8 mouse cellular contexts compared by ENCODE assay signal in genomic region chr2:28582647-28583353, GRCm38 (mm10). TPM values are rescaled to one million over a fixed set of nuclear protein-coding genes. Genes with fewer than 3 reads are reported as not detected.
DNase-seq lines count a peak whose midpoint lies in the region; ATAC-seq lines count a peak whose summit lies in the region.

No protein-coding gene starts in this region.

- ATAC-seq in CD4-positive, CD25-positive, alpha-beta regulatory T cell, adult 4 months: peak; percentile 88
- ATAC-seq in heart, embryonic 14.5 days (ENCODE audit: insufficient number of reproducible peaks, insufficient read depth, low FRiP score, low read depth): peak; percentile 86
- peak; percentile 90 for ATAC-seq in liver, embryonic 13.5 days (ENCODE audit: low read depth)
- peak; percentile 94 for ATAC-seq in stomach, embryonic 16.5 days (ENCODE audit: insufficient read depth, low FRiP score)

- peak overlapping the region; percentile 75 for H3K9ac ChIP-seq in heart, embryonic 14.5 days (ENCODE audit: low read length)
- peak overlapping the region; percentile 76 for H3K9ac ChIP-seq in liver, embryonic 13.5 days
- H3K9ac ChIP-seq in stomach, embryonic 16.5 days (ENCODE audit: low read length): peak overlapping the region; percentile 82

- peak; percentile 84 for DNase-seq in c-Kit-negative CD71-positive TER-119-positive erythroid progenitor cells, embryonic 14.5 days (ENCODE audit: low read depth, low spot score)
- peak; percentile 71 for DNase-seq in fibroblast of lung, adult 2 months (ENCODE audit: low read depth)
- DNase-seq in kidney, postnatal 14 days: peak; percentile 92
- peak; percentile 80 for DNase-seq in liver, embryonic 13.5 days
- peak; percentile 94 for DNase-seq in neural tube, embryonic 10.5 days (ENCODE audit: extremely low spot score, low spot score)

- under 1% methylated on average over 56 of the region's 56 CpGs for WGBS in heart, embryonic 14.5 days
- under 1% methylated on average over 56 of the region's 56 CpGs for WGBS in liver, embryonic 13.5 days (ENCODE audit: insufficient replicate concordance)
- under 1% methylated on average over 56 of the region's 56 CpGs for WGBS in stomach, embryonic 16.5 days

- H3K4me1 ChIP-seq in heart, embryonic 14.5 days (ENCODE audit: control insufficient read depth in 2 of 2, insufficient read depth in 2 of 2, low read length in 2 of 2): peaks cover 0 to 12% of the 10 kb centered on the region in 2 experiments; a peak in 2 of 4 replicates
- peaks cover 37% of the 10 kb centered on the region for H3K4me1 ChIP-seq in liver, embryonic 13.5 days (replicated peaks)
- peaks cover 4% of the 10 kb centered on the region; the same call in 1 of the 2 replicates for H3K4me1 ChIP-seq in stomach, embryonic 16.5 days (ENCODE audit: control insufficient read depth, insufficient read depth, low read length)

- peak overlapping the region; percentile 79 to 94 for H3K4me3 ChIP-seq in heart, embryonic 14.5 days (ENCODE audit: control insufficient read depth in 1 of 2, insufficient read depth in 1 of 2, low read depth in 1 of 2, low read length in 2 of 2)
- H3K4me3 ChIP-seq in liver, embryonic 13.5 days (replicated peaks): peak overlapping the region; percentile 80
- H3K4me3 ChIP-seq in stomach, embryonic 16.5 days (replicated peaks; ENCODE audit: low read length): peak overlapping the region; percentile 80

- peaks cover 29% of the 10 kb centered on the region for H3K36me3 ChIP-seq in heart, embryonic 14.5 days (ENCODE audit: control insufficient read depth, insufficient read depth, low read length)
- H3K36me3 ChIP-seq in liver, embryonic 13.5 days: peaks cover 33% of the 10 kb centered on the region
- H3K36me3 ChIP-seq in stomach, embryonic 16.5 days (ENCODE audit: control insufficient read depth, insufficient read depth, low read length): 0 out of 2 replicates have a peak, but pooled peaks cover 3% of the 10 kb centered on the region

- no peaks in the 10 kb centered on the region for H3K9me3 ChIP-seq in heart, embryonic 14.5 days (ENCODE audit: control insufficient read depth, low read length)
- no peaks in the 10 kb centered on the region for H3K9me3 ChIP-seq in liver, embryonic 13.5 days (replicated peaks)
- H3K9me3 ChIP-seq in stomach, embryonic 16.5 days (replicated peaks; ENCODE audit: control insufficient read depth, low read length): no peaks in the 10 kb centered on the region

- H3K27ac ChIP-seq in heart, embryonic 14.5 days (replicated peaks in 1 of 2; ENCODE audit: control insufficient read depth in 1 of 2, insufficient read depth in 1 of 2, low read depth in 2 of 2, low read length in 2 of 2): peak overlapping the region; percentile 80 to 91
- peak overlapping the region; percentile 80 for H3K27ac ChIP-seq in liver, embryonic 13.5 days
- H3K27ac ChIP-seq in stomach, embryonic 16.5 days (ENCODE audit: low read length): peak overlapping the region; percentile 86

- no peaks in the 10 kb centered on the region for H3K27me3 ChIP-seq in heart, embryonic 14.5 days (ENCODE audit: control insufficient read depth, insufficient read depth, low read length)
- no peaks in the 10 kb centered on the region for H3K27me3 ChIP-seq in liver, embryonic 13.5 days
- no peaks in the 10 kb centered on the region for H3K27me3 ChIP-seq in stomach, embryonic 16.5 days (ENCODE audit: control insufficient read depth, insufficient read depth, low read length)

- peak overlapping the region; percentile 79 for H3K4me2 ChIP-seq in heart, embryonic 14.5 days (ENCODE audit: low read length)
- peak overlapping the region; percentile 77 for H3K4me2 ChIP-seq in liver, embryonic 13.5 days
- peak overlapping the region; percentile 67 for H3K4me2 ChIP-seq in stomach, embryonic 16.5 days (ENCODE audit: low read depth, low read length)

RNA-seq across cellular contexts. Expression of gene Gtf3c5, which starts 0.8 kb away (rescaled TPM):
- 10 to 100 TPM; 18.5 to 27.0 TPM for polyA plus RNA-seq in CD4-positive, CD25-positive, alpha-beta regulatory T cell, adult 4 months (2017; shearing (Covaris generic))
- 20.0 and 20.7 TPM in 2 replicates for polyA plus RNA-seq in heart, embryonic 14.5 days (2014; fragmentation: Nextera tagmentation; extraction: Ambion mirVana)
- 16.9 and 19.3 TPM in 2 replicates for polyA plus RNA-seq in liver, embryonic 13.5 days (2015; fragmentation: Nextera tagmentation; extraction: Ambion mirVana)
- 37.2 and 38.2 TPM in 2 replicates for polyA plus RNA-seq in stomach, embryonic 16.5 days (2015; fragmentation: Nextera tagmentation; extraction: Ambion mirVana)

RNA-seq across cellular contexts. Expression of gene Cel, which starts 19.6 kb away (rescaled TPM):
- not detected for polyA plus RNA-seq in CD4-positive, CD25-positive, alpha-beta regulatory T cell, adult 4 months (2017; shearing (Covaris generic))
- polyA plus RNA-seq in heart, embryonic 14.5 days (2014; fragmentation: Nextera tagmentation; extraction: Ambion mirVana): not detected in 2 replicates
- 0.05 and 0.34 TPM in 2 replicates for polyA plus RNA-seq in liver, embryonic 13.5 days (2015; fragmentation: Nextera tagmentation; extraction: Ambion mirVana)
- polyA plus RNA-seq in stomach, embryonic 16.5 days (2015; fragmentation: Nextera tagmentation; extraction: Ambion mirVana): 562 and 718 TPM in 2 replicates

RNA-seq across cellular contexts. Expression of gene Gfi1b, which starts 39.0 kb away (rescaled TPM):
- not detected for polyA plus RNA-seq in CD4-positive, CD25-positive, alpha-beta regulatory T cell, adult 4 months (2017; shearing (Covaris generic))
- 0.23 and 0.43 TPM in 2 replicates for polyA plus RNA-seq in heart, embryonic 14.5 days (2014; fragmentation: Nextera tagmentation; extraction: Ambion mirVana)
- polyA plus RNA-seq in liver, embryonic 13.5 days (2015; fragmentation: Nextera tagmentation; extraction: Ambion mirVana): 99.2 and 109 TPM in 2 replicates
- polyA plus RNA-seq in stomach, embryonic 16.5 days (2015; fragmentation: Nextera tagmentation; extraction: Ambion mirVana): 4.3 and 6.5 TPM in 2 replicates

RNA-seq across cellular contexts. Expression of gene Tsc1, which starts 58.2 kb away (rescaled TPM):
- polyA plus RNA-seq in CD4-positive, CD25-positive, alpha-beta regulatory T cell, adult 4 months (2017; shearing (Covaris generic)): 10 to 100 TPM; 15.9 to 33.3 TPM
- polyA plus RNA-seq in heart, embryonic 14.5 days (2014; fragmentation: Nextera tagmentation; extraction: Ambion mirVana): 12.9 and 14.9 TPM in 2 replicates
- 7.8 and 8.4 TPM in 2 replicates for polyA plus RNA-seq in liver, embryonic 13.5 days (2015; fragmentation: Nextera tagmentation; extraction: Ambion mirVana)
- polyA plus RNA-seq in stomach, embryonic 16.5 days (2015; fragmentation: Nextera tagmentation; extraction: Ambion mirVana): 16.5 and 18.8 TPM in 2 replicates

Comparison
In these comparisons a context has a peak if more than half of its experiments do, and no peak if none do; other contexts are left out.
1. Peak in every context shown above with its lines: DNase-seq, ATAC-seq, H3K4me3 ChIP-seq and H3K27ac ChIP-seq.
2. RNA of gene Cel, which starts 19.6 kb away (polyA plus RNA-seq): 562 to 718 TPM in stomach, embryonic 16.5 days; 0.05 to 0.34 TPM in liver, embryonic 13.5 days, not detected in CD4-positive, CD25-positive, alpha-beta regulatory T cell, adult 4 months and not detected in heart, embryonic 14.5 days; every median in the first group is over 100 times any median in the second.
3. RNA of gene Gfi1b, which starts 39.0 kb away (polyA plus RNA-seq): 99.2 to 109 TPM in liver, embryonic 13.5 days; 4.3 to 6.5 TPM in stomach, embryonic 16.5 days, 0.23 to 0.43 TPM in heart, embryonic 14.5 days and not detected in CD4-positive, CD25-positive, alpha-beta regulatory T cell, adult 4 months; every median in the first group is over 10 times any median in the second.